Mouse (Mus musculus) A20 (cell line): Measurements from ENCODE around the gene Lcorl.

Experiments used
- DNase-seq: peaks from one replicate; pipeline ENCODE4 v3.0.0-alpha.2; 2011; ENCODE audit warnings: low read depth, low spot score

The Lcorl gene

GRCm38 (mm10) chr5:45857254-45858011 lies at the start of gene Lcorl:
Gene Lcorl, minus strand, starts transcription at chr5:45857615.
- peak; percentile 97 for DNase-seq

DNA sequence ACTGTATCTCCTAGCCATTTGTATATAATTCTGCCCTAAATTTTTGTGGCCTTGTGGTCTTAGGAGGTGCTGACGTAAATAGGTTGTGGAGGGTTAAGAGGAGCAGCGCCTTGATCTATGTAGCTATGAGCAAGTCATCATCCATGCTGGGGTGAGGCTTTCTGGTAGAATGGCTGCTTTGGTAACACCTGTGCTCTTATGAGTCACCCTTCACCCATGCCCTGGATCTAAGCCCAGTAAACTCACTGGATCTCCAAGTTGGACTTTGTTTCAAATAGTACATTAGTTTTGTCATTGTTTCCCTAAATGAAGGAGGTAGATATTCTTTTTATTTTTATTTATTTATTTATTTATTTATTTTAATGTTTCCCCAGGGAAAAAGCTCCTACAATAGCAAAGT lies 47.3 kb upstream of the Lcorl start:
- no peak for DNase-seq

DNA sequence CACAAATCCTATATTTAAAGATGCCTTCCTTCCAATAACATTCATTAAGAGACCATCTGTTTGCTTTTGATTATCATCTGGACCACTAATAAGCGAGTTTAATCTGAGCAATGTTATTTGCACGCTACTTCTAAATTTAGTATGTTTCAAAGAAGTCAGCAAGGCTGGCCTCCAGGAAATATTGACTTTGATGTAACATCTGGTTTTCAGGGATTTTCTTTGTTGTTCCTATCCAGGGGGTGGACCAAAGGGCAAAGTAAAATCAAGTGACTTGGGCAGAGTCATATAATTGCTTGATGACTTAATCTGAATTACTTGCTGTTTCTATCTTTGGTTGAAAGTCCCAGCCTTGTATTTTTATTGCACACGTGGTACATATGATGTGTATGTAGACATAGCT lies 45.8 kb upstream of the Lcorl start:
- DNase-seq: no peak

- no peak for DNase-seq
Observed at GRCm38 (mm10) chr5:45895362-45895761, 37.9 kb upstream of the Lcorl start.

DNA sequence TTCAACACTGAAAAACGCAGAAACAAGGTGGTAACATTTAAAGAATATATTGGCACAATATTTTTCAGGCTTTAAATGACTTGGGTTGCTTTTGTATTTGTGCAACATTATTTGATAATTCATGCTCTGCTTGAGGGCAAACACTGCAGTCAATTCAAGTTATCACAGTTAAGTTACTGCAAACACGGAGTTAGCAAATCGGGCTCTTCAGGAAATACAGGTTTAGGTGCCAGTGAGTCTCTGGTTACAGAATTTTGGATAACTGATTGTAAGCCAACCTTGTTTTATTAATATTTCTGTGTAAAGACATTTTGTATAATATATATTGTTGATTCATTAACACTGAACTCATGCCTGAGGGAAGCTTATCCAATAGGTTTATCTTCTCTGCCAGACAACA lies 36.3 kb upstream of the Lcorl start:
- no peak for DNase-seq

DNA sequence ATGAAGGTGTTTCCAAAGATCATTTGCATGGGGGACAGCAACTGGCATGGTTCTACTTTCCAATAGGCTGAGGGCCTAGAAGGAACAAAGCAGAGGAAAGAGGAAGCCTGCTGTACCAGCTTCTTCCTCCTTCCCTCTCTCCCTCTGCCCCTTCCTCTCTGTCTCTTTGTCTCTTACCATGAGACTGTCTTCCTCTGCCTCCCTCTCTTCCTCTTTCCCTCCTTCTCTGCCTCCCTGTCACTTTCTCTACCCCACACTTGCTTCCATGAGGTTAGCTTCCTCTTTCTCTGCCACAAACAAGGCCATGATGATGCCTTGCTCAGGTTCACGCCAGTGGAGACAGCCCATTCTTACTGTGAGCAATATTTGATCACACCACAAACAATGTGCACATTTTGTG lies 18.9 kb upstream of the Lcorl start:
- no peak for DNase-seq

DNA sequence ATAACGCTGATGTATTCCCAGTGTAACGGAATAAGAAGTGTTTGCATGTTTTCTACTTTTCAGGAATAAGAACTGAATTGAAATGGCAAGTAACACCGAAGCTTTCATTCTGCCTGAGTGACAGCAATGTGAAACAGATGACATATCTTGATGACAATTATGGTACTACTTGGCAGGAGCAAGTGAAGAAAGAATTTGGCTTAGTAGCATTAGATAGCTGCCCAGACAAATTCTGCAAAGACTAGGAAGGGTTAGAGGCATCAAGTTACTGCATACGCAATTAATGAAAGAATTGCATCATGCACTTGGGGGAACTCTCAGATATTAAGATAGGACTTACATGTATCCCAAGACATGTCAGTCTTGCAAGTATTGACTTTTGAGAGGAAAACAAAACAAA lies 18.1 kb upstream of the Lcorl start:
- no peak for DNase-seq

GRCm38 (mm10) chr5:45874284-45875030 lies 17.0 kb upstream of the Lcorl start:
- no peak for DNase-seq

DNA sequence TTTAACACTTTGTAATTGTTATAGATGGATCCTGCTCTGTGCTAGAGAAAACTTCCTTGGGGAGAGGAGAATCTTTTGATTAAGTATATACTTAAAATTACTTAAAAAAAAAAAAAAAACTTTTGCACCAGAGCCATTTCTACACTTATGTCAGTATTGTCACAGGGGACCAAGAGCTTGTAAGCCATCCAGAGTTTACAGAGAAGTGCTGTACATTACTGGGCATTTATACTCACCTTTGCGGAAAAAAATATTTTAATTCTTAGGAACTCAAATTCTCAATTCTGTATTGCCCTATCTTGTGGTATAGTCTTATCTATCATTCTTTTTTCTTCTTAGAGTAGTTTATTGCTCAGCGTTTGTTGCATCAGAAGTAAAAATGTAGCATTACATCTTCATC lies 953 bp upstream of the Lcorl start:
- no peak for DNase-seq

DNA sequence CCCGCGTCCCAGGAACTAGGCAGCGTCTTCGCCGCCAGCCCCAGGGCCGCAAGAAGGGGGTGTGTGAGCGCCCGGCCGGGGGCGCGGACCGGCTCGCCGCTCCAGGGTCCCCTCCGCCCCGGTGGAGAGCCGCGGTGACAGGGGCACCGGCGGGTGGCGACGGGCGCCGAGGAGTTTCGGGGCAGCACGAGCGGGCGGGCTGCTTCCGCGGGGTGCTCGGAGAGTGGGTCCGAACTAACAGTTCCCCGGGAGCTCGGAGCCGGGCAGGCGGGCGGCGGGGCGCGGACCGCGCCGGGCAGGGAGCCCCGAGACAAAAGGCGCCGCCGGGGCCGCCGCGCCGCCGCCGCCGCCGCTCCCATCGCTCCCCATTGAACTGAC lies 550 bp downstream of the Lcorl start:
- DNase-seq: no peak

- peak; percentile 76 for DNase-seq
Observed at GRCm38 (mm10) chr5:45856303-45856821, 1.1 kb downstream of the Lcorl start.

- peak; percentile 66 for DNase-seq
Observed at GRCm38 (mm10) chr5:45855526-45856302, 1.7 kb downstream of the Lcorl start.

DNA sequence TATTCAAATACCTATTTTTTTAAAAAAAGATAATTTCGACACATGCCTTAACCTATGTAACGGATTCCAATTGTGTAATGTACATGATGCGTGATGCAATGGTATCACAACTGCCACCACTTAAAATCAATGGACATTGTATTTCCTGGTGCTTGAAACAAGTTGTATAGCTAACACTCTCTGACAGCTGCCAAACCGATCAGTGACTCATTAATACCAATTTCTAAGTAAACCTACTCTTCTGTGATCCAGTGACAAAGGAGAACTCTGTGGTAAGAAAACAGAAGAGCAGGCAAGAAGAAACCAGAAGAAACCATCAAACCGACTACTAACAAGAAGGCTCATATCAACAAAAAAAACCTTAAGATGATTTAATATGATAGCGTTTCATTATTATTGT lies 12.7 kb downstream of the Lcorl start:
- DNase-seq: no peak

DNA sequence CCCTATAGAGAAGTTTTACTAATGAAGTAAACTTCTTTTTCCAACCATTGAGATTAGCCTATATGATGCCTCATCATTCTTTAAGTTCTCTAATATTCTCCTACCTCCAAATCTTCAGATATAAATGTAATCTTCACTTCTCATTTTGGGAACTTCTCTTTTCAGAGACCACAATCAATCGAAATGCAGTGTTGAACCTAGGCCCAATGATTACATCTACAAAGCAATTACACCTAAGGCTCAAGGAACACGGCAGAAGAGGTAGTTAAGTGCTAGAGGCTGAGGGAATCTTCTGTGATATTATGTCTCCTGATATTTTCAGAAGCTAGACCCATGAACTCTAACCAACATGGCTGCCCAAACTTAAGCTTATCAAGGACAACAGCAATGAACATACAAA lies 22.3 kb downstream of the Lcorl start:
- no peak for DNase-seq

DNA sequence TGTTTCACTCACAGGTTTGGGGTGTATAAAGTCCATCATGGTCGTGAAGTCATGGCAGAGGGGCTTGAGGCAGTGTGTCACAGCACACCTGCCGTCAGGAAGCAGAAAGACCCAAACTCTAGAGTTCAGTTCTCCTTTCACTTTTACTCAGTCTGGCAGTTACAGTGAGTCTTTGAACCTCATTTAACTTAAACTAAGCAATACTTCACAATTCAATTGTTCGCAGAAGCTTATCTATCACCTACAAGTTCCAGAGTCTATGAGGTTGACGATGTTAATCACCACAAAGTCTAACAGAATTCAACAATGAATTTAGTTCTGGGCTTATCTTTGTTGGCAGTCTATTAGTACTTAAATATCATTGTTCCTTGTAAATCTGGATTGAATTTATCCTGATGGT lies 45.9 kb downstream of the Lcorl start:
- peak; percentile 79 for DNase-seq

DNA sequence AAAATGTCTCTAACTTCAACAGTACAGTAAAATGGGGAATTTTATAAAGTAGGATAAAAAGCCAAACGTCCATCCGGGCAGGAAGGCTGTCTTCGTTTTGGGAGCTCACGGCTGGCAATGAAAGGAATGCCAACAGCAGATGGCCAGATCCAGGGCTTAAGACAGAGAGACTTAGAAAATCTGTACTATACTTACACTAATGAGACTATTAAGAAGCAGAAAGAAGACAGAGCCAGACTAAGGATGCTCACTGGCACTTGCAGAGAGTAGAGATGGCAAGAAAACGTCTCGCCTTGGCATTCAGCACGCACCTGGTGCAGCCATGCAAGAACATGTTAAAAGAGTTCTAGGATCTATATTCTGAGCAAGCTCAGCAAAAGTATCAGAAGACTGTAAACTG lies 65.6 kb downstream of the Lcorl start:
- DNase-seq: no peak

GRCm38 (mm10) chr5:45790221-45790620 lies 67.2 kb downstream of the Lcorl start:
- no peak for DNase-seq

GRCm38 (mm10) chr5:45757502-45758121 lies 99.8 kb downstream of the Lcorl start:
- DNase-seq: peak; percentile 33

DNA sequence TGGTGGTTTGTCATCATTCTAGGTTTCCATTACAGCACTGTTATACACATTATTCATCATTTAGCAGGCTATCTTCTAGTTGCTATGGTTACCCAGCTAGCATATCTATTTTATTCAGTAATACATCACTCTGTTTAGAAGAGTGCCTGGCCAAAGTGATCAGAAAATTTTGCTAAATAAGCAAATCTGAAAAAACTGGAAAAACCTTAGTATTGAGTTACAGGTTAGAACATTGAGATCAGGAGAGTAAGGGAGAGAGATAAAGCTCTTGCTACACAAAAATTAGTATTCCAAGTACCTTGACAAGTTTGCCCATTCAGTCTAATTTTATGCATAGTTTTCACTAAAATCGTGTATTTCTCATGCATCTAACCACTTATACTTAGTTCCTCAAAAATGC lies 119.5 kb downstream of the Lcorl start:
- DNase-seq: no peak

DNA sequence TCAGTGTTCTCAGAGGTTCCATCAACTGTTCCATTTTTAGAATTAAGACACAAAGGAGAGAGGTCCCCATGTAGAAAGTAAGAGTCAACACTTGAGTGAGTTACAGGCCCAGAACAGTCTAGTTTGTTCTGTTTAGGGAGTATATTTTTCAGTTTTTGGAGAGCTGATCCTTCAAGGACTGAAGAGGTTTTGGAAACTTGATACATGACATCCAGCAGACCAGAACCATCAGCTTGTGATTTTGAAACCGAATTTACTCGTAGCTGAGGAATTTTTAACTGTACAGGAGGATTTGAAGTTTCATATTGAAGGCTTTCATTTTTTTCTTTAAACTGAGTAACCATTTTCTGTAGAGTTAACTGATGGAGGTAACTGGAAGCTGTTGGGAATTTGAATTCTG lies 123.7 kb downstream of the Lcorl start:
- DNase-seq: no peak

DNA sequence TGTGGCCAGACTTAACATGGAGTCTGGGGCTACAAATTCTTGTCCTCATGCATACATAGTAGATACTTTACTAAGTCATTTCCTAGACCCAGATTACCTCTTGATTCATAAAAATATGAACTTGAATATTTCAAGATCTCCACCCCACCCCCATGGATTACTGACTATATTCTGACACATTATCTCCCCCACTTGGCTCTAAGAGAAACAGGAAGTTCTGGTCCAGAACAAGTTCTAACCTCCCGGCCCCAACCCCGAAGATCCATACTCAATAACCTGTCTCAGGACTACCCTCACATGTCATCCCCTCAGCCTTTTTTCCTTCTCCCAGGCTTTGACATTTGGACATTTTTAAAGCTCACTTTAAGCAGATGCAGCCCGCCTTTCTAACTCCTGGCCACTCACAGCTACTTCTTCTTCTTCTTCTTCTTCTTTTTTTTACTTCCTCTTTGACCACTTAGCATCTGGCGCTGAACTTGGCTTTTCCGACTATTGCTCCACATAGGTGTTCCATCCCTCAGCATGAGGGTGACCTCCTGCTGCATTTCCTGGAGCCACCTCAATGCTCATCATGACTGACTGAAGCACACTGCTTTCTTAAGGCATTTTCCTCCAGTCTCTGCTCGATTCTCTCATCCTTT lies 138.4 kb downstream of the Lcorl start:
- peak; percentile 30 for DNase-seq
